Mouse (Mus musculus) heart, postnatal 36 days (tissue): ENCODE results near the gene Tns4. TPM values are rescaled to one million over a fixed set of nuclear protein-coding genes. Genes with fewer than 3 reads are reported as not detected.

Experiments used
- DNase-seq, 2 experiments: peaks; one replicate each; pipeline ENCODE4 v3.0.0; 2021 to 2022
- intact Hi-C: fragments of 180-260 bp; cut with DNase I; formaldehyde crosslinking; loops from one replicate; pipeline ENCODE4 v1.15.1; 2025
- total RNA-seq, 2 experiments: library from RNA; stranded (reverse); gene quantifications; 2 replicates each; pipeline ENCODE4 v1.2.3; 2021

Tns4 gene
- total RNA-seq, 2 experiments from 2014 or later = 0.27 to 0.36 TPM

GRCm38 (mm10) chr11:99062661-99063060, 26.4 kb downstream of the Tns4 start:
- intact Hi-C loops = no loop called here
- no peak for DNase-seq

- intact Hi-C loops = no loop called here
- DNase-seq = peak in 1 of 2 experiments; percentile 43
Measured at GRCm38 (mm10) chr11:99060435-99060834, 28.7 kb downstream of the Tns4 start.

DNA sequence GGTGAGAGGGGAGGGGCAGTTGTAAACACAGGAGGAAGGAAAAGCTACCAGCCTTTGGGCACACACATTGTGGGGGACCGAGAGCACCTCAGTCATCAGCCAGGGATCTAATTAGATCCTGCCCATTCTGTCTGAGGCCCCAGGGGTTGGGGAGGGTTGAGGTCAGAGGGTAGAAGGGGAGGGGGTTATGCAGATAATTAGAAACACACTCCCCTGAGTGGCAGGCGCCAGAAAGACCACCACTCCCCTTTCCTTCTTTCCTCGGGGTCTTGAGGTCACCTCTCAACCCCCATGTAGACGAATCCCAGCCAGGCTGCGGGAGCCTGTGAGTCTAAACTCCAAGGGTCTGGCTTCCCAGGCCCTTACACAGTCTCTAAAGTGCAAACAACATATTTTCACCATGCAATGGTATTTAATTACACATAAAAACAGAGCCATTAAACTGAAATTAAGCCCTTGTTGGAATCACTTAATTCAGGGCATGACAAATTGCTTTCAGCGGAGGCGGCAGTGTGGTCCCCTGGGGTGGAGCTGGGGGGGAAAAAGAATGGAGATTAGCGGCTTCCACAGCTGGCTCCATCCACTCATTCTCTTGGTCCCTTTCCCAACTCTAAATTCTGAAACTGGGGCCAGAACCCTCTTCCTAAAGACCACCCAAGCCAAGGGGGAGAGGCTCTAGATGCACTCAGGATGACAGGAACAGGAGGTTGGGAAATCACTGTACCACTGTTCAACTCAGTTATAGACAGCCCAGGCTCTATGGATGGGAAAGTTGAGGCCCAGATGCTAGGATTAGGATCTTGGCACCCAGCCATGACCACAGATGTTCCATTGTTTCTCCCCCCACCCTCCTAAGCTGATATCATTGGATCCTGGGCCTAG, 33.3 kb downstream of the Tns4 start:
- intact Hi-C loops = no loop called here
- DNase-seq = peak; percentile 34 to 56

DNA sequence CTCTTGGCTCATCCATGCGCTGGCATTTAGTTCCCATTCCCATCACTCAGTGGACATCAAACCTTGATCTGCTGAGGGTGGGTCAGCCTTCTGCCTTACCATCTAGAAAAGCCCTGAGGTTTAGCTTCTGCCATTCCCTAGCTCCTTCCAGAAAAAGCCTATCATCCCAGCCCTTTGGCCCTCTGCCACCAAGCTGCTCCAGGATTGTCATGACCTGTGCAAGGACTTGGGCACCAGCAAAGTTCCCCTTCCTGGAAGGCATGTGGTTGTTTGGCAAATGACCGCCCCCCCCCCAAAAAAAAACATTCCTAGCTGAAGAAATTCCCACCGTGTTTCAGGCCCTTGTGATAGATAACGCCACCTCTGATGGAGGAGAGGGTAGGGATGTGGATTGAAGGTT, 34.0 kb downstream of the Tns4 start:
- intact Hi-C loops = no loop called here
- DNase-seq = no peak

GRCm38 (mm10) chr11:99047643-99048042, 41.5 kb downstream of the Tns4 start:
- intact Hi-C loops = no loop called here
- peak; percentile 32 to 47 for DNase-seq

DNA sequence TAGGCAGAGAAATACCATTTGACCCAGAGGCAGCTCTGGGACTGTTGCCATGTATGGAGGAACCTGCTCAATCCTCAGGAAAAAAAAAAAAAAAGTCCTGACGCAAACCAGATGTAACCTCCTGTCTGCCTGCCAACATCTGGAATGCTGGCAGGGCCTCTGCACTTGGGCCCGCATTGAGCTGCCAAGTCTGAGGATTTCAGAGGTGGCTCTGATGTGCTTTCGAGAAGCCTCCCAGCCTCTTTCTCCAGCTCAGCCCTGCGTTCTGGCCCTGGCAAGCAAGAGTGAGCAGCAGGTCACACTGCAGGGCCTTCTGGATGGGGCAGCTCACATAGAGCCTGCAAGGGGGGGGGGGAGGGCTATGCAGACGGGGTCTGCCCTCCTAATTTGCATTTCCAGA, 42.0 kb downstream of the Tns4 start:
- DNase-seq = peak; percentile 83 to 85
- intact Hi-C loops = no loop called here

DNA sequence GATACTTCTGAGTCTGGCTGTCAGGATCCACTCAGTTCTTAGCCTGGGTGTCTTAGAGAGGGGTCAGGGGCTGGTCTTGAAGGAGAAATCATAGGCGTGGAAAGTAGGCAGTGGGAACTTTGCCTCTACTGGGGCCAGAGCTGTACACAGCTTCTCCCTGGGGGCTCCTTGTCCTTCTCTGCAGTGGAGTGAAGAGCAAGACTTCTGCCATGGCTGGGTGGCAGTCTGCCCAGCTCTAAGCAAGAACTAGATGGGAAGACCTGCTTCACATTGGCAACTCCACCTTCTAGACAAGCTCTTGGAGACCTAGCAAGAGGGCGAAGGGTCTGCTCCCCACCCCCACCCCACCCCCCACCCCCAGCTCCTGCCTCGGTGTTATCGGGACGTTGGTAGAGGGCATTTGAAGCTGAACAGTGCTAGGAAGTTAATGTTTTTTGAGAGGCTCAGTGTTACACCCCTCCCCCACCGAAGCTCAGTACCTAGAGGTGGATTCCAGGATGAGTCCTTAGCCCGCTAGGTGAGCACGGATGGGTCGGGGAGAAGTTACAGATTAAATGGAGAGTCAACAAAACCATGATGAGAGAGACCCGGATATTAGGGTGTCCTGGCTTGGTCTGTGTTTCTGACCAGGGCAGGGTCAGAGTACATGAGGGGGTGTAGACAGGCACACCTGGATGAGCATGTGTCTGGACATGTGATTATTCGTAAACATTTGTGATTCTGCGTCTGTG, 43.8 kb downstream of the Tns4 start:
- intact Hi-C loops = no loop called here

GRCm38 (mm10) chr11:99044306-99044705, 44.8 kb downstream of the Tns4 start:
- no peak for DNase-seq
- intact Hi-C loops = loop anchor here (5.0 kb wide), 1 partner anchor 112 kb away; no protein-coding TSS in a partner anchor

More for the DNA sequence above, 43.8 kb downstream of the Tns4 start:
- DNase-seq = no peak

DNA sequence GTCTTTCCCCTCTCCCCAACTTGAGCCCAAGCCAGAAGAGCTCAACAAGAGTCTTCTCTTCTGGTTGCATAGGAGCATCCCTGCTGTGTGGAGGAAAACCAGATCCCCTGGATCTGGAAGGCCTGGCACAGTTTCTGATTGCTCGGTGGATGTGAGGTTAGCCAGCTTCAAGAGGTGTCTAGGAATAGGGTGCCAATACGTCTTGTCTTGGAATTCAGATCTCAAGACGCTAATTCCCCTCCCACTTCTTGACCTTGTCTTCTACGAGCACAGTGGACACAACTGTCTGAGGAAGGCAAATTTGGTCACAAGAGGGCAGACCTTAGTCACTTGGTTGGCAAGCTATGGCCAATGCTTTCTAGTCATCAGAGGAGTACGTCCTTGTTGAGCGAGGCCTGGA, 45.5 kb downstream of the Tns4 start:
- intact Hi-C loops = loop anchor here (5.0 kb wide), 1 partner anchor 111 kb away; no protein-coding TSS in a partner anchor

DNA sequence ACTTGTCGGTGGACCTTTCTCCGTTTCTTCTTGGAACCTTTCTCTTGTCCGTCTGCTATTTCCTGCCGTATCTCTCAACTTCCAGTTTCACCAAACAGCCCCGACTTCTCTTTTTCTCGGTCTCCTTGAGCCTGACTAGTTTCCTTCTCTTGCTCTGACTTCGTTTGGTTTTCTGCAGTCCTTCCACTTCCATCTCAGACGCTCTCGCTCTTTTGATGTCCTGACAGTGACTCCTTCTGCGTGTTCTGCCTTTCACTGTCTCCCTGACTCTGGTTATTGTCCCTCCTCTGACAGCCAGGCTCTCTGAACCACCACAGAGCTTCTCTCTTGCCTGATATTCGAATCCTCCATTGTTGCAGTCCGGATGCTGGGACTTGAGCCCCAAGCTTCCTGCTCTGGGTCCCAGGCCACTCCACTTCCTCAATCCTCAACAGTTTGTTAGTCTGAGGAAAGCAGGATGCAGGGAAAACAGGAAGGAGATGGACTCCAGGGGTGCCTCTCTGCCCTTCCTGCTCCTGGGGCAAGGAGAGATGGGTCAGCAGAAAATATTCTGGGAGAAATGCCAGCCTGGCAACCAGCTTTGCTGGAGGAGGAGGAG, 46.2 kb downstream of the Tns4 start:
- intact Hi-C loops = loop anchor here (5.0 kb wide), 1 partner anchor 111 kb away; no protein-coding TSS in a partner anchor
- DNase-seq = peak; percentile 49 to 60

More for the DNA sequence above, 45.5 kb downstream of the Tns4 start:
- no peak for DNase-seq

DNA sequence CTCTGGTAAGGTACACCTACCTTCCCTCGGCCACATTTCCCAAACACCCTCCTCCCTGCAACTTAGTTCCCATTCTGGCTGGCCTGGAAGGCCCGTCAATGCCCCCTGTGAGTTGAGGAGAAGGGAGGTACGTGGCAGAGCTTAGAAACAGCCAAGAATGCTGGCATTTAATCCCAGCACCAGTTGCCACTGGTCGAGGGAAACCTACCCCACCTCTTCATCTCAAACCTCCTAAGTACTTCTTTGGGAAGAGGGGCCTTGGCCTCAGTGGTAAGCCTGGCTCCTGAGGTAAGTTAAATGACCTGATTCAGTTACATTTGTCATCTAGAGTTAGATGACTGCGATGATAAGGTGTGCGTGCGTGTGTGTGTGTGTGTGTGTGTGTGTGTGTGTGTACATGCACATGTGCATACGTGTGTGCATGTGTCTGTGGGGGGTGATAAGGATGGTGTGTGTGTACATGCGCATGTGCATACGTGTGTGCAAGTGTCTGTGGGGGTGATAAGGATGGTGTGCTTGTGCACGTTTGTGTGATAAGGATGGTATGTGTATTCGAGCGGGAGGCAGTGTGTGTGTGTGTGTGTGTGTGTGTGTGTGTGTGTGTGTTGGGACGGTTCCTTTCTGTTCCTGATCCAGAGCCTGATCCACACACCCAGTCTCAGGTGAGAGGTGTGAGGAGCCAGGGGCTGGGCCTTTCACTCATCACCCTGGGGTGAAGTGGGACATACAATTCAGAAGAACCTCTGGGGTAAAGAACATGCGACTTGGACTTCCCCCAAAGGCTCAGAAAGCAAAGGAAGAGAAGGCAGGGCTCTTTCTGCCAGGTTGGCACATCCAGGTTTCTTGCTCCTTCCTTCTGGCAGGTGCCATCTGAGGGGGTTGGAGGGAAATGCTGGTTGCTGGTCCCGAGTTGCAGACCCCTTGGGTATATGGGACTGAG, 47.0 kb downstream of the Tns4 start:
- DNase-seq = peak in 1 of 2 experiments; percentile 39
- intact Hi-C loops = loop anchor here (5.0 kb wide), 1 partner anchor 110 kb away; no protein-coding TSS in a partner anchor

- intact Hi-C loops = loop anchor here (5.0 kb wide), 1 partner anchor 109 kb away; no protein-coding TSS in a partner anchor
Measured at GRCm38 (mm10) chr11:99041051-99041729, 47.9 kb downstream of the Tns4 start, which contains the start of gene Igfbp4. Gene Igfbp4, plus strand, starts transcription at chr11:99041244.

DNA sequence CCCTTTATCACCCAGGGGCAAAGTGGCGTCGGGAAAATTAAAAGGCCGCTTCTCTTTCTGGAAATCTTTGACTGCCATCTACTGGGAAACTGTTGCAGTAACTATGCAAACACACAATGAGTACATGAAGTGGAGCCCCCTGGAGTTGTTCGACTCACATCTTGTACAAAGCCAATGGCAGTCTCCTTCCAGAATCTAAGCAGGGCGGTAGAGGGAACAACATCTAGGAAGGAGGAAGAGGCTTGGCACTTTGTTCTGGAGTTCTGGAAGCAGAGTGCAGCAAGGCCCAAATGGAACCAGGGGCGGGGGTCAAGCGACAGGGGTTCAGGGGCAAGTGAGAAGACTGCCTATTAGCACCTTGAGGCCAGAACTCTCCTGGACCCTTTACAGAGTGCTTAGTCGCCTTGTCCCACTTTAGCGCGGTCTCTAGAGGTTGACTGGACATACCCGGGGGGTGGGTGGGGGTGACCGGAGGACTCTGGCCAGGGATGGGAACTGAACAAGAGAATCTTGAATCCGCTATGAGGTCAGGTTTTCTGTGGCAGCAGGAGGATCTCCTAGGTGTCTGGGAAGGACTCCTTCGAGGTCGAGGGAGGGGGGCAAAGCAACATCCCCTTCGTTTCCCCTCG, 48.6 kb downstream of the Tns4 start:
- peak; percentile 47 to 59 for DNase-seq

More at GRCm38 (mm10) chr11:99041051-99041729, 47.9 kb downstream of the Tns4 start, which contains the start of gene Igfbp4:
- peak; percentile 74 to 78 for DNase-seq

DNA sequence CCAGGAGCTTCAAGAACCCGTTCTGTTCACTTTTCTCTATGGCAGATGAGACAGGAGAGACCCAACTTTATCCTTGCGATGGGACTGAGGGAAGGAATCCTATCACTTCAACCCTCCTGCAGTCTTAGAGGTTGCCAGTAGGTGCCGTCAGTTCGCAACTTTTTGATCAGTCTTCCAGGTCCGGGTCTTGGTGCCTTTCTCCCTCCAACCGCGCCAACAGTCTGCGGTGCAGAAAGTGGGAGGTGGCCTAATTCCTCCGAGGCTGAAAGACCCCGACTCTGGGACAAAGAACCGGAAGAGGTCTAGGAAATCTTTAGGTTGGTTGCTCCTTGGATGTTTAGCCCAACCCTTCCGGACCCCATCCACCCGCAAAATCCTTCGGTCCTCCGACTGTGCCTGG, 49.3 kb downstream of the Tns4 start:
- intact Hi-C loops = loop anchor here (1.0 to 5.0 kb wide), 6 partner anchors 27 to 117 kb away; partner anchors contain the start of gene Gjd3
- DNase-seq = peak; percentile 83 to 84

More for the DNA sequence above, 48.6 kb downstream of the Tns4 start:
- intact Hi-C loops = loop anchor here (5.0 kb wide), 1 partner anchor 108 kb away; no protein-coding TSS in a partner anchor

GRCm38 (mm10) chr11:99036254-99036653, 52.9 kb downstream of the Tns4 start:
- no peak for DNase-seq
- intact Hi-C loops = loop anchor here (5.0 kb wide), 1 partner anchor 114 kb away; no protein-coding TSS in a partner anchor

DNA sequence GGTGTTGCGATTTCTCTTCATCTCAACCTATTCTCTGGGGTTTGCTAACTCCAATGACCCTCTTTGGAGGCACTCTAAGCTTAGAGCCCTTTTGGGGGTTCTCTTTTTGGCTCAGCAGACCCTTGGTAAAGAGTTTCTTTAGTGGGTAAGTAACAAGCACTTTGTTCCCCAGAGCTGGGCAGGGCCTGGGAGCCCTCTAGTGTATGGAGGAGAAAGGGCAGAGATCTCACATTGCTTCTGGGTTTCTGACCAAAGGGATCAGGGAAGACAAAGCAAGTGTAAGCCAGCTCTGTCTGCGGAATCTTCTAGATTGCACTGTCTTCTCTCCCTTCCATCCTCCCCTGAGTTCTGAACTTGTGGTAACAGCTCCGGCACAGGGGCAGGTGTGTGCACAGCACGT, 53.8 kb downstream of the Tns4 start:
- no peak for DNase-seq
- intact Hi-C loops = loop anchor here (2.0 to 5.0 kb wide), 2 partner anchors 59 to 113 kb away; no protein-coding TSS in a partner anchor

DNA sequence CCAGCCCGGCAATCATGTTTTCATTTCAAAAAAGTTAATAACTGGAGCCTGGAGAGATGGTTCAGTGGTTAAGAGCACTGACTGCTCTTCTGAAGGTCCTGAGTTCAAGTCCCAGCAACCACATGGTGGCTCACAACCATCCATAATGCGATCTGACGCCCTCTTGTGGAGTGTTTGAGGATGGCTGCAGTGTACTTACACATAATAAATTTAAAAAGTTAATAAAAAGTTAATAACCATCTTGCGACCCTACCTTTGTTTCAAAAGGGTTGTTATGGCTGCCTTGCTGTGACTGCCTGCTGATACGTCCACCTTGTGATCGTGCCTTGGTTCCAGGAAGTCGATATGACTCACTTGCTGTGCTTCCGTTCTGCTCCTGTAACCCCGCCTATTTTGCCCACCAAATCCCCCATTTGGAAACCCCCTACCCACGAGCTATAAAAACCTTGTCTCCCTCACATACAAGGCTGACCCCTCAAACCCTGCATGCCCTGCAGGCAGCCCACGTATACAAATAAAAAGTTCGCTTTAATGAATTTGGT, 62.1 kb downstream of the Tns4 start:
- intact Hi-C loops = no loop called here
- no peak for DNase-seq

DNA sequence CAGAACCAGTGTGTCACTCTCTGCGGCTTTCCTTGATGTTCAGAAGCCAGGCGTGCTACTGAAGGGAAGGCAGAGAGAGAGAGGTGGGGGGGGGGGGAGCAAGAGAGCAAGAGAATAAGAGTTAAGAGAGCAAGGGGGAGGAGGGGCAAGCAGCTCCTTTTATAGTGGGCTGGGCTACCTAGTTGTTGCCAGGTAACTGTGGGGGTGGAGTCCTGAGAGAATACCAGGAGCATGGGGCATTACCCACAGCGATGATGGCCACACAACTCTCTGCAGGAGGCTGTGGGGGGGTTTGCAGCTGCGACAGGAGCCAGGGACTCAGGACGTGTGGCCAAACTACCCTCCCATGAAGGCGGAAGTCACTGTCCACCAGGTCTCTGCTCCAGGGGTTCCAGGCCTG, 63.2 kb downstream of the Tns4 start:
- no peak for DNase-seq
- intact Hi-C loops = no loop called here
